Mouse (Mus musculus) spleen, adult 2 months (tissue): Measurements from ENCODE around the gene Agap1.

ENCODE experiments used
- CTCF ChIP-seq: fragments of 200-500 bp; IDR thresholded peaks from 2 replicates; pipeline ENCODE4 v1.5.1; 2011; ENCODE audit warnings: mild to moderate bottlenecking, inconsistent platforms; ENCODE audit not compliant: insufficient read depth, insufficient read length, insufficient replicate concordance; ENCODE audit errors: extremely low read depth
- POLR2A ChIP-seq: fragments of 200-500 bp; IDR thresholded peaks from 2 replicates; pipeline ENCODE4 v1.6.1; 2011; ENCODE audit warnings: low read depth, low read length, inconsistent platforms

- TF ChIP-seq POLR2A (no peak), CTCF (no peak)
Observed at GRCm38 (mm10) chr1:89576174-89576890, 121.7 kb downstream of the Agap1 start.
